Mouse (Mus musculus) intestine, postnatal 0 days (tissue): Measurements from ENCODE around the gene Ak8. TPM values are rescaled to one million over a fixed set of nuclear protein-coding genes. Genes with fewer than 3 reads are reported as not detected.

Source experiments
- ATAC-seq: fragments of 200-750 bp; cut with Nextera tagmentation; 2 replicates; pipeline ENCODE4 v1.8.0; 2017; ENCODE audit warnings: mild to moderate bottlenecking, moderate TSS enrichment, moderate library complexity
- H3K27ac ChIP-seq: fragments of 300-500 bp; sonication (generic); 2 replicates; pipeline ENCODE4 v1.5.1; 2014; ENCODE audit warnings: mild to moderate bottlenecking, low read depth, low read length, moderate library complexity
- H3K27me3 ChIP-seq: fragments of 300-500 bp; sonication (generic); replicated peaks from 2 replicates; pipeline ENCODE4 v1.6.1; 2014; ENCODE audit warnings: low read length, mixed read lengths; ENCODE audit not compliant: control insufficient read depth, insufficient read depth
- H3K36me3 ChIP-seq: fragments of 300-500 bp; sonication (generic); 2 replicates; pipeline ENCODE4 v1.6.1; 2014; ENCODE audit warnings: mild to moderate bottlenecking, moderate library complexity; ENCODE audit not compliant: control insufficient read depth, insufficient read depth
- H3K4me1 ChIP-seq: fragments of 300-500 bp; sonication (generic); replicated peaks from 2 replicates; pipeline ENCODE4 v1.6.1; 2014; ENCODE audit warnings: antibody characterized with exemption, low read length, mixed read lengths; ENCODE audit not compliant: control insufficient read depth, insufficient read depth
- H3K4me2 ChIP-seq: fragments of 300-500 bp; sonication (generic); replicated peaks from 2 replicates; pipeline ENCODE4 v1.6.1; 2014; ENCODE audit warnings: low read depth, mild to moderate bottlenecking, moderate library complexity
- H3K4me3 ChIP-seq: fragments of 300-500 bp; sonication (generic); 2 replicates; pipeline ENCODE4 v1.5.1; 2014; ENCODE audit warnings: low read depth, low read length
- H3K9ac ChIP-seq: fragments of 300-500 bp; sonication (generic); 2 replicates; pipeline ENCODE4 v1.6.1; 2014; ENCODE audit warnings: mild to moderate bottlenecking, low read depth, low read length
- H3K9me3 ChIP-seq: fragments of 300-500 bp; sonication (generic); 2 replicates; pipeline ENCODE4 v1.6.1; 2016; ENCODE audit warnings: mixed run types; ENCODE audit not compliant: control insufficient read depth
- CTCF ChIP-seq: sonication (generic); IDR thresholded peaks from 2 replicates; pipeline ENCODE4 v1.5.1; 2016; ENCODE audit warnings: low read depth, mild to moderate bottlenecking, control low read depth, antibody characterized with exemption, moderate library complexity
- WGBS: fragments of 180-500 bp; shearing (Covaris S2); extraction: QIAGEN DNeasy Blood & Tissue Kit; methylation state at CpG from one replicate; pipeline ENCODE4 v1.1.7; 2014; 5-methylcytosine and 5-hydroxymethylcytosine counted together
- polyA plus RNA-seq: library from polyadenylated mRNA; unstranded; fragments of >200 nt; fragmentation: Nextera tagmentation; extraction: Ambion mirVana; gene quantifications from 2 replicates; pipeline ENCODE4 v1.2.1, GENCODE M21; 2015

The Ak8 gene
- polyA plus RNA-seq, 1 experiment from 2014 or later: not detected

GRCm38 (mm10) chr2:28722419-28722818 lies 22.5 kb downstream of the Ak8 start:
- no peak overlapping the region for H3K4me2 ChIP-seq
- WGBS: 86% methylated on average over 8 of the region's 8 CpGs
- no peak for TF ChIP-seq CTCF
- H3K9ac ChIP-seq: no peak overlapping the region
- H3K4me1 ChIP-seq: no peaks in the 10 kb centered on the region
- ATAC-seq: no peak
- no peak overlapping the region for H3K27ac ChIP-seq
- H3K9me3 ChIP-seq: no peaks in the 10 kb centered on the region
- no peaks in the 10 kb centered on the region for H3K36me3 ChIP-seq
- H3K27me3 ChIP-seq: no peaks in the 10 kb centered on the region
- H3K4me3 ChIP-seq: no peak overlapping the region

- Histone ChIP-seq H3K27ac (no peak overlapping the region), H3K36me3 (no peaks in the 10 kb centered on the region), H3K4me1 (no peaks in the 10 kb centered on the region), H3K9me3 (no peaks in the 10 kb centered on the region), H3K4me2 (no peak overlapping the region), H3K4me3 (no peak overlapping the region), H3K9ac (no peak overlapping the region), H3K27me3 (no peaks in the 10 kb centered on the region)
- TF ChIP-seq CTCF: no peak
- ATAC-seq: no peak
- 43% methylated on average over 9 of the region's 9 CpGs for WGBS
Measured at GRCm38 (mm10) chr2:28723912-28724311, 23.9 kb downstream of the Ak8 start.

GRCm38 (mm10) chr2:28727786-28728404 lies 27.9 kb downstream of the Ak8 start:
- no peak overlapping the region for H3K27ac ChIP-seq
- H3K4me1 ChIP-seq: no peaks in the 10 kb centered on the region
- no peaks in the 10 kb centered on the region for H3K36me3 ChIP-seq
- no peak overlapping the region for H3K4me2 ChIP-seq
- H3K9ac ChIP-seq: no peak overlapping the region
- ATAC-seq: no peak
- no peak for TF ChIP-seq CTCF
- no peaks in the 10 kb centered on the region for H3K9me3 ChIP-seq
- no peaks in the 10 kb centered on the region for H3K27me3 ChIP-seq
- 56% methylated on average over 16 of the region's 16 CpGs for WGBS
- no peak overlapping the region for H3K4me3 ChIP-seq

- H3K27ac ChIP-seq: no peak overlapping the region
- no peak overlapping the region for H3K4me2 ChIP-seq
- H3K4me3 ChIP-seq: no peak overlapping the region
- H3K36me3 ChIP-seq: no peaks in the 10 kb centered on the region
- no peaks in the 10 kb centered on the region for H3K27me3 ChIP-seq
- no peaks in the 10 kb centered on the region for H3K9me3 ChIP-seq
- no peaks in the 10 kb centered on the region for H3K4me1 ChIP-seq
- no peak for ATAC-seq
- H3K9ac ChIP-seq: no peak overlapping the region
- TF ChIP-seq CTCF: no peak
Measured at GRCm38 (mm10) chr2:28730676-28731075, 30.7 kb downstream of the Ak8 start.

GRCm38 (mm10) chr2:28737112-28737511 lies 37.1 kb downstream of the Ak8 start:
- no peak for TF ChIP-seq CTCF
- 85% methylated on average over 5 of the region's 5 CpGs for WGBS
- no peaks in the 10 kb centered on the region for H3K27me3 ChIP-seq

GRCm38 (mm10) chr2:28740159-28740558 lies 40.2 kb downstream of the Ak8 start:
- no peak for ATAC-seq
- no peak overlapping the region for H3K9ac ChIP-seq
- H3K27me3 ChIP-seq: no peaks in the 10 kb centered on the region
- H3K27ac ChIP-seq: no peak overlapping the region
- no peaks in the 10 kb centered on the region for H3K9me3 ChIP-seq
- TF ChIP-seq CTCF: no peak
- H3K4me2 ChIP-seq: no peak overlapping the region
- H3K4me3 ChIP-seq: no peak overlapping the region
- no peaks in the 10 kb centered on the region for H3K36me3 ChIP-seq
- WGBS: 84% methylated on average over 5 of the region's 5 CpGs
- no peaks in the 10 kb centered on the region for H3K4me1 ChIP-seq

More at GRCm38 (mm10) chr2:28737112-28737511, 37.1 kb downstream of the Ak8 start:
- Histone ChIP-seq H3K9ac (no peak overlapping the region), H3K9me3 (no peaks in the 10 kb centered on the region), H3K4me1 (no peaks in the 10 kb centered on the region), H3K4me2 (no peak overlapping the region), H3K27ac (no peak overlapping the region), H3K4me3 (no peak overlapping the region), H3K36me3 (no peaks in the 10 kb centered on the region)
- ATAC-seq: no peak

GRCm38 (mm10) chr2:28742701-28743100 lies 42.7 kb downstream of the Ak8 start:
- Histone ChIP-seq H3K4me3 (no peak overlapping the region), H3K27me3 (no peaks in the 10 kb centered on the region), H3K4me1 (no peaks in the 10 kb centered on the region), H3K9ac (no peak overlapping the region), H3K27ac (no peak overlapping the region), H3K4me2 (no peak overlapping the region), H3K9me3 (no peaks in the 10 kb centered on the region), H3K36me3 (no peaks in the 10 kb centered on the region)
- TF ChIP-seq CTCF: no peak
- ATAC-seq: no peak
- 70% methylated on average over 8 of the region's 8 CpGs for WGBS
